Mouse (Mus musculus): Measurements from ENCODE around the gene Otc. TPM values are rescaled to one million over a fixed set of nuclear protein-coding genes. Genes with fewer than 3 reads are reported as not detected.

Otc gene
- polyA plus RNA-seq, 1 experiment from 2014 or later = 0.20 TPM

Other genes with a start within 250 kb of the Otc start
- 19.9 and 25.7 TPM in 2 replicates for gene Srpx, start 134.6 kb upstream of the Otc start, polyA plus RNA-seq (2015; fragmentation: Nextera tagmentation; extraction: Ambion mirVana)
- 20.3 and 20.8 TPM in 2 replicates for gene Rpgr, start 35.4 kb upstream of the Otc start, polyA plus RNA-seq (2015; fragmentation: Nextera tagmentation; extraction: Ambion mirVana)
- gene Tspan7, start 232.9 kb downstream of the Otc start, polyA plus RNA-seq (2015; fragmentation: Nextera tagmentation; extraction: Ambion mirVana) = 120 and 122 TPM in 2 replicates

Measured in kidney, embryonic 16.5 days (tissue).